Mouse (Mus musculus): ENCODE data around the gene Agxt2.

Agxt2 gene

DNA sequence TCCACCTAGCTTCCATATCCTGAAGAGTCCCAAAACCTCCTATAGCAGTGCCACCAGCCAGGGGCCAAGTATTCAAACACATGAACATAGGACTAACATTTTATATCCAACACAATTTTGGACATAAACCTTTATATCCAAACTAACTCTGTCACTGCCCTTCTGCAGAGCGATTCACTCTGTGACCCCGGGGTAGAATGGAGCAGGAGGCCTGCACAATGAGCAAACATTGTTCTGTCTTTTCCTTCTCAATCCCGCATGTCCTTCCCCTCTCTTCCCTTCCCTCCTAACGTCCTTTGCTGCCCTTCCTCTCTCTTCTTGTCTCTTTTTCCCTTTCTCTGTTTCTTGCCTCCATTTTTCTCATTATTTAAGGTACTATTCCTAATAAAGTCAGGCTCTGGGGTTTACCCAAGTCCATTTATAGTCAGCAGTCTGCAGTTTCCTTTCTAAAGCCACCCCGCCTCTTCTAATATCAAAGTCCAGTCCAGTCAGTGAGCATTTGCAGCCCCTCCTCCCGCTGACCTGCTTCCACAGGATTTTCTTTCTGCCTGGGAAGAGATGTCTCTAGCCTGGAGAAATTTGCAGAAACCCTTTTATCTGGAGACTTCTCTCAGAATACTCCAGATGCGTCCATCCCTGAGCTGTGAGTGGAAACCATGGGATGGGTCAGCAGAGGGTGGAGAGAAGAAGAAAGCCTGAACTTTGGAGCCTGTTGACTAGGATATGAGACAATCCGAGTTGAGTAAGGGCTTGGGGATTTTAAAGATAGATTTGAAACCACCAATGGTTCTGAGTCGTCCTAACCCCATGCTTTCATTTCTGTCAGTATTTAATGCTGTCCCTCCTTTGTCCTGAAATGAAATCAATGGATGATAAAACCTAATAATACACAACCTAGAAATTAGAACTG, at the start of gene Agxt2:
TSS of gene Agxt2 (plus strand) at position 494 of the 910 bp plus-strand sequence.
- in situ Hi-C loops (cut with MseI, MboI): no loop called here

DNA sequence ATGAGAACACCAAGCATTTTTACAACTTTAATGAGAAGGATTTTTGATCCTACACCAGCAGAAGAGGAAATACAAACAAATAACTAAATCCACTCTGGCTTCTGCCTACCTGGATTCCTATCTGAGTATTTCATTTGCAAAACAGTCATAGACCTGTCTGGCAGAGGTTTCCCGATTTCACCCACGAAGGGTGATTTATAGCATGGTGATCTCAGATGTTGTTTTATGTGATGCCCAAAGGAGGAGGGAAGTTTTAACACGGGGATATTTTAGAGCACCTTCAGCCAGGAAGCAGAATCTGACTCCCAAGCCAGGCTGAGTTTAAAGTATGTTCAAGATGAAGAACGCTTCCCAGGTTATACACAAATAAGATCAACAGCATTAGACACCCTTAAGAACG, 46.5 kb upstream of the Agxt2 start:
- in situ Hi-C loops (cut with MseI, MboI): loop anchor here in 1 of 2 experiments (25.0 kb wide), 1 partner anchor 850 kb away; no protein-coding TSS in a partner anchor

DNA sequence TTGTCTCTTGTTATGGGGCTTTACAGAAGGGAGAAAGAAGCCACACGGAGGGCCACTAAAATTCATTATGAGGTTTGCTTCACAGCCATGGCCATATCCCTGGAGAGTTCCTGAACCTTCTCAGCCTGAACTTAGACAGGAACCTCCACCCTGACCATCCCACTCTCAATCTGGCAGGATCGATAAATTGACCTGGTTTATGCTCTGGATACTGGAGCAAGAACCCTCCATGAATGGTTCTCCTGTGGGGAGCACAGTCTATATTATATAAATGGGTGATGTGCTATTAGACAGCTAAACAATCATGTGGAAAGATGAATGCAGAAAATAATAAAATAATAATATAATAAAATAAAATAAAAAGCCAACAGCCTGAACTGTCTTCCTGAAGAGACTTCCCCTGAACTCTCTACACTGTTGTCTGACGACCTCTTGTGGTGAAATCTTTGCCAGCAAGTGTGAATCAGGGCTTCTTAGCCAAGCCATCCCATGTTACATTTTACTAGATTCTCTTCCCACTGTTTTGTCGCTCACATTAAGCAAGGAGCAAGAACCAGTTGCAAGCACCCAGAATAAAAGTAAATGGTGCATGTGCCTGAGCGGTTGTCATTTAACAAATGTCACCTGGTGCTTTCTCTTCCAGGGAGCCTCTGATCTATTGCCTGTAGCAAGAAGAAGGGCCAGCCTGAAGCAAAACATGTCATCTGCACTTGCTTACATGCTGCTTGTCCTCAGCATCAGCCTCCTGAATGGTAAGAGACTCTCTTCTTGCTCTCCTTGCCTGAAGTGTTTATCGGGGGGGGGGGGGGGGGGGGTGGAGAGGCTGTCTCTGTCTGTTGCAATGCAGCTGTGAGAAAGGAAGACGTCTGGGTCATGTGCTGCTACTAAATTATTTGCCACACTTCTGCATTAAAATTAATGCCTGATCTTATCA, 44.5 kb upstream of the Agxt2 start:
- in situ Hi-C loops (cut with MseI, MboI): loop anchor here in 1 of 2 experiments (25.0 kb wide), 1 partner anchor 851 kb away; no protein-coding TSS in a partner anchor

DNA sequence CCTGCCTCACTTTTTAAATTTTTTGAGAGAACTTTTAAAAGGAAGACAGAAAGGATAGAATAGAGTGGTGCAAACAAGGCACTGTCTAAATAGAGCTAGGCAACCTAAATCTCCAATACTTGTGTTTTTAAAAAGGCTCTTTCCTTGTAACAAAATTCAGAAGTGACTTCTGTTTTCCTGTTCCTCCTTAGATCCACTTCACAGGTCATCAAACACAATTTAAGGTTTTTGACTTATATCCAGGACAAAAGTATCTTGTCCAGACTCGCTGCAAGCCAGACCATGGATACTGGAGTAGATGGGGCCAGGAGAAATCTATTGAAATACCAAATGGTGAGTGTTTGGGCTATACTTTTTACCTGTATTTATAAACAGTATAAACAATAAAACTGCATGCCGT, 33.3 kb upstream of the Agxt2 start, which contains the start of gene Gm21973:
TSS of gene Gm21973 (plus strand) at position 301 of the 400 bp plus-strand sequence.
- in situ Hi-C loops (cut with MseI, MboI): no loop called here

DNA sequence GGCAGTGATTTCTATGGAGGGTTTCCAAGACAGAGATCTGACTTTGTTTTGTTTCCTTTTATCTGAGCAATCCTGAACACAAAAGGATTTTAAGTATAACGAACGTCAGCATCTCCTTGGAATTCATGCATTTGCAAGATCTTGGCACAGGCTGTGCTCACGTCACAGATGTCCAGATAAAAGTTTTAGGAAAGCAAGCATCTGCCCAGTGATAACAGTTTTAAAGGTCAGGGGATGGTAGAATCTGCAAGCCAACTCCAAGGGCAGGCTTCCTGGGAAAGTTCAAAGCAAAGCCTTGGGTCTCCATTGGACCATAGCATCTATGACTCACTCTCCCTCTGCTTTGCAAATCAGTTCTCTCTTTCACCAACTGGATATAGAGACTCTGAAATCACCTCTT, 27.7 kb upstream of the Agxt2 start:
- in situ Hi-C loops (cut with MseI, MboI): no loop called here

DNA sequence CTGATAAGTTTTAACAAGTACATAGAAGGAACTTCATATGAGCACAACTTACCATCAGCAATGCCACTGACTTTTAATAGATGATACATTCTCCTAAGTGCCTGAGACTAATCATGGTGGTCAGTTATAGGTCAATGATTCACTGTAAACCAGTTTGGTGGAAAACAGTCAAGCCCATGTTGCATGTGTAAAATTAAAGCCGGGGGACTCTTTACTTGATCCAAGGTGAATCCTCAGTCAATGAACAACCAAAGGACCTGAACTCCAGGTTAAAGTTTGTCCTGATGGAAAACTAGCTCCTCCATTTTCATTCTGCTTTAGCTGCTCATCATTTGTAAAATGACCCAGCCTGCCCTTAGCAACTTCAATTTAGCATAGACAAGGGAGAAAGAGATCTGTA, 25.8 kb upstream of the Agxt2 start:
- in situ Hi-C loops (cut with MseI, MboI): no loop called here

DNA sequence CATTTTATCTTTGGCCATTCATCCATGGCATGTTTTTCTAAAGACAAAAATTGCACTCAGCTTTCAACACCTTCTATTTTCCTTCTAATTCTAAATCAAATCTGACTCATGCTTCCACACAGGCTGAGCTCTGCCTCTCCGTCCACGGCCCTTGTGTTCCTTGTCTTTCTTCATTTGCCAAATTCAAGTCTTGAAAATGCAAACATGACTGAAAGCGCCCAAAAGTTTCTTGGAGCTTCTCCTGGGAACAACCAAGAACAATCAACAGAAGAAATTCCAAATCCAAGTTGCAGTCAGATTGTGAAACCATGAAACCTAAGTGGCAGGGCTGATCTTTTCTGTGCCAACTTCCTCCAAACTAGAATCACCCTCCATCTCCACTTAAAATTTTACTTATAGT, 19.7 kb upstream of the Agxt2 start:
- in situ Hi-C loops (cut with MseI, MboI): no loop called here

DNA sequence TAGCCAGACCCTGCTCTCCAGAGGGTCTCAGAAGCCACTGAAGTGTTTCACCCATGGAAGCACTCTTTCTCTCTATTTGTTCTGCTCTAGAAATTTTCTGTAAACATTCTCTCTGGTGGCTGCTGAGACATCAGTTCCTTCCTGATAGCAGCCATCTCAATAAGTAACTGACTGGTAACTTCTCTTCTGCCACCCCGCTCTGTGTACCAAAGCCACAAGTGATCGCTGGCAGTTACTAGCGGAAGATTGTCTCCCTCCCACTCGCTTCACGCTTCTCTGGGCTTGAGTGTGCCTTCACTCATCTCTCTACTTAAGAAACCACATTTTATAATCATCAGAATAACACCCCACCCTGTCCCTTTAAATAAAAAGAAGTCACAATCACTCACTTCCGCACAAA, 11.3 kb upstream of the Agxt2 start:
- in situ Hi-C loops (cut with MseI, MboI): no loop called here

DNA sequence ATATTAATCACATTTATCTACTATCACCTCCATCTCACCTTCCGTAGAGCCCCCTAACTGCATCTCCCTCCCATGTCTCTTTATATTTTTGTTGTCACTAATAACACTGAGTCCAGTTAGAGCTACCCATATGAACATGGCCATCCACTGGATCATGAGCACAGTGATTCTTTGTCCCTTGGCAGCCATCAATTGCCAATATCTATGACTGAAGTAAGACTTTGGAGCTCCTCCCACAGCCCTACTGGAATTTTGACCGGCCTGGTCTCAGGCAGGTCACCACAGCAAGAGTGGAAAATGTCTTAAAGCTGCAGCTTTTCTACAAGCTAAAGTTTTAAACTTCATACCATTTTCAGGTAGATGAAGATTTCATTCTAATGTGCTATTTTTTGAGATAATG, 8.0 kb downstream of the Agxt2 start:
- in situ Hi-C loops (cut with MseI, MboI): no loop called here

DNA sequence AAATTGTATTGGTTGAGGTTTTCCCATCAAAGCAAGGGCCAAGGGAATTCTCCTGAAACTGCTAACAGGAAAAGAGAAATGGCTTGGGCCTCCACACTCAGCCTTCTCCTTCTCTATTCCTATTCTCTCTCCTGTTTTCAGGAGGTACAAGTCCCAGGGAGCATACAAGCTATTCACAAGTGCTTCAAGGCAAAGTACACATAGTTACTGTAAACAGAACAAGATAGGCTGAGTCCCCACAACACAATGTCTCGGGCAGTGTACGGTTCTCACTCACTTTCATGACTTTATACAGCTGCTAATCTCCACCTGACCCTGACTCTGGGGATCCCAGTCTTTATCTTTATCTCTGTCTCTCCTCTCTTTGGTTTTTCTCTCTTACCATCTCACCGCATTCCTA, 17.1 kb downstream of the Agxt2 start:
- in situ Hi-C loops (cut with MseI, MboI): no loop called here

DNA sequence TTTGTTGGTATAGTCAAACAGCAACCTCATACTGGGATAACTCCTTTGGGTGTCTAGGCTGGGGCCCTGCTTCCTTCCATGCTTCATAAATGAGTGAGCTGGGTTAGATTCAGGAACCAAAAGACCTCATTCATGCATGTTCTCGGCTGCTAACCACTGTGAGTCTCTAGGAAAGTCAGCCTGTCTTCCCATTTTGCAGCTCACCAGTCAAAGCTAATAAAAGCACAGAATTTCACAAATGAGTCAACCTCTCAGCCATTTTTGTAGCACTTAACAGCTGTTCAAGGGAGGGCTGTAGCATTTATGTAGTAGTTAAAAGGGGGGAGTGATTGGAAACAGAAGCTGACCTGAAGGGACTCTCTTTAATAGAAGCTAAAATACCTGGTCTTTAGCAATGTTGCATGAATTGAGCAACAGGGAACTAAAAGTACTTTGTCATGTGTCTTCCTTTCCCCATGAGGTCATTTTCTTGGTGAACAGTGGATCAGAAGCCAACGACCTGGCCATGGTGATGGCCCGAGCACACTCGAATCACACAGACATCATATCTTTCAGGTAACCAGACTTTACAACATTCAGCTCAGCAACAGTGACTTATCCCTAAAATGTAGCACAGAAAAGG, 20.1 kb downstream of the Agxt2 start:
- in situ Hi-C loops (cut with MseI, MboI): no loop called here

DNA sequence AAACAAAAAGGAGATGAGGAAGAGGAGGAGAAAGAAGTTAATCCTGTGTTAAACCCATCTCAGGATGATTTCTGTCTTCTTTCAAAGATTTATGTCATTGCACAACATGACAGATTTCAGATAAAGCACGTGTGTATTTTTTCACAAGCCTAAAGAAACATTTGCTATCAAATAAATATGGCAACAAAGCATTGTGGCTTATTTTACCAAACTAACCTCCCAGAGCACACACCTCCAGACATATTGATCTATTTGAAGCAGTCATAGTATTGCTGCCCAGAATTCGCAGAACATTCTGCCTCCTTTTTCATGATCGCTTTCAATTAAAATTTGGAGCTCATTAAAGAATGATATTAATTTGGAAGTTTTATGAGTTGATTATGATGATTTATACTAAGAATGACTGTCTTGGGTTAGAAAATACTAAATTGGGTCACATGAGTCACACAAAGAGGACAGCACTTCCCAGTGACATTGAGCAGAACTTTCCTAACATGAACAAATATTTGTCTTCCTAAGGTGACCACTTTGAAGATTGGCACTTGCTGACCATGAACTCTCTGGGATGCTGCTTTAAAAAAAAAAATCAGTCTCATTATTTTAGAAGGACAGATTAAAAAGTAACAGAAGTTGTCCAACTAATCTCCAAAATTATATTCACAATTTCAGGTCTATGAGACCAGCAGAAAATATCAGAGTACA, 21.6 kb downstream of the Agxt2 start:
- in situ Hi-C loops (cut with MseI, MboI): no loop called here

DNA sequence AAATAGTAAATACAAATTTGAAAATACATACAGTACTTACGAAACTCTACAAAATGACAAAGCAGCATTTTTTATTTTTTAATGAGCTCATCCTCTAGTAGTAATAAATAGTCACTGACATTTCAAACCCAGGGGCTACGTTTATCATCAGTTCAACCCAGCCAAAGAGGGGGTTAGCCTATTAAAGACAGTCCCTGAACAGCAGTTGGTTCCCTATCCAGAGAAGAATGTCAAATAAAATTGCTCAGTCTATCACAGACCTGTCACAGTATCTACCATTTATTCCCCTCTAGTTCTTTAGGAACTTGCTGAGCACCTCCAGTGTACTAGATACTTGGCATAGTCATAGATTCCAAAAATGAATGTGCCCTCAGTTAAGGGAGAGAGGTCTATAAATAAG, 28.9 kb downstream of the Agxt2 start:
- in situ Hi-C loops (cut with MseI, MboI): no loop called here

DNA sequence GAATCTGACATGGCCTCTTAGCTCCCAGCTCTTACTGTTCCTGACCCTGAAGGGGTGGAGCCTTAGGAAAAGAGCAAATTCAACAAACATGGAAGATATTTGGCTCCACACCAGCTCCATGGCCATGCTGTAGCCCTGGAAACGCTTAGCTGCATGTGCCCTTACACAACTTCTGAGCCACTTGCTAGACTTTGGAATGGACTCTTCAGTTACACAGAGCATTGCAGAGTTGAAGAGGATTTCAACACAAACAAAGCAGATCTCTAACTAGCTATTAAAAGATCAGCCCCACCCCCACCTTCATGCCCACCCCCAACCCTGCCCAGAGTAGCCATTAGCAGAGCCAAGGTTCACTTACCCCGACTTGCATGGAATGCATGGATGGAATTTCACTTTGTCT, 41.5 kb downstream of the Agxt2 start:
- in situ Hi-C loops (cut with MseI, MboI): no loop called here

DNA sequence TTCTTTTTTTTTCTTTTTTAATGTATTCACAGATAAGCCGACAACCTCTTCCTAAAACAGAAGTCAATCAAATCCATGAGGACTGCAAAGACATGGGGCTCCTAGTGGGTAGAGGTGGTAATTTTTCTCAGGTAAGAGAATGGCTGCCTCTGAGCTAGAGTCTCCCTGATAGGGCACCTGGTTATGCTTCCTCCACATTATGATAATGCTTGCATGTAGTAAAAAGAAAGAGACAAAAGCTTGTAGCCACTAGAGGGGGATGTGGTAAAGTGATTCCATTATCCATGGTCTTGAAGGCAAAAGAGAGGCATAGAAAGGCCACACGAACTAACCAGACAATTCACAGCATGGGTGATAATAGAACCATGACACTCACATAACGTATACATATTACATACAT, 42.1 kb downstream of the Agxt2 start:
- in situ Hi-C loops (cut with MseI, MboI): no loop called here

DNA sequence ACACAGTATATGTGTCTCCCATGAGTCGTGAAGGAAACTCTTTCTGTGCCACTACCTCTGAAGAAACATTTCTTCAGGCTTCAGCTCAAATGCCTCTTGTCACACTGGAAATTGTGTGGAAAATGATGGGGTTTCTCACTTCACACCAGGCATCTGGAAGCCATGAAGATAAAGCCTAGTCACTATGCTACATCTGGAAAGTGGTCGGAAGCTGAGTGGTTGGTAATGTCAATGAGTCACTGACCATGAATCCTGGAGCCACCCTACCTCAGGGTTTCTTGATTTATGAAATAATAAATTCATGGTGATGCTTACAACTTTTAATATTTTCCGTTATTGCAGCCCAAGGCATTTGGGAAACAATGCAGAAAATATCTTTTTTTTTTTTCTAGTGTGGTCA, 51.5 kb downstream of the Agxt2 start:
- in situ Hi-C loops (cut with MseI, MboI): no loop called here

DNA sequence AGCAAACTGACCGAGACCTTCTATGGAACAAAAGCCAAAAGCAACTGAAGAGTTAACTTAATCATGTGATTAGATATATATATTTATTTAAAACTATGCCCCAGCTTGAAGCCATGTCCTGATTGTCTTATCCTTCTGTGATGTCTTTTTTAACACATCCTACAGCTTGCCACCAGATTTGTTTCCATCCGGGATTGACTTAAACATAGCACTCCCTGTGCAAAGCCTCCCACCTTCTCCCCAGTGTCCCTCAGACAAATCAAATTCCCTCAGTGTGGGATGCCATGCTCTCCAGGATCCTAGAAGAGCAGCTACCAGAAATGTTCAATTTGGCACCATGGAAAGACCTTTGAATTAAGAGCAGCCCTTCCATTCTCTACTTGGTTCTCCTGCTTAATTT, 52.5 kb downstream of the Agxt2 start:
- in situ Hi-C loops (cut with MseI, MboI): no loop called here

DNA sequence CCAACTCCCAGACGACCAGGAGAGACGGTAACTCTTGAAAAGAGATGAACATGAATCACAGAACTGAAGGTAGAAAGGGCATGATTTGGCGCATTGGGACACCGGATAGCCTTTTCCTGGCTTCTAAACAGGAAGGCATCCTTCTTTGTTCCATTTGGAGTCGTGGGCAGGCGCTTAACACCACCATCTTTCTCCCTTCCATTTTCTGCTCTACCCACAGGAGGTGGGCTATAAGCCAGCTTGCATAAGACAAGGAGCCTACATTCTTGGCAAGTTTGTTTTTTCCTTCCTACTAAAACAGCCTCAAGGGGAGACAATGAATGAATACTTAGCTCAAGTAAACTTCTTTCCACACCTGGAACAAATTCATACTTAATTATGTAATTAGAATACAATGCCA, 55.3 kb downstream of the Agxt2 start:
- in situ Hi-C loops (cut with MseI, MboI): no loop called here

DNA sequence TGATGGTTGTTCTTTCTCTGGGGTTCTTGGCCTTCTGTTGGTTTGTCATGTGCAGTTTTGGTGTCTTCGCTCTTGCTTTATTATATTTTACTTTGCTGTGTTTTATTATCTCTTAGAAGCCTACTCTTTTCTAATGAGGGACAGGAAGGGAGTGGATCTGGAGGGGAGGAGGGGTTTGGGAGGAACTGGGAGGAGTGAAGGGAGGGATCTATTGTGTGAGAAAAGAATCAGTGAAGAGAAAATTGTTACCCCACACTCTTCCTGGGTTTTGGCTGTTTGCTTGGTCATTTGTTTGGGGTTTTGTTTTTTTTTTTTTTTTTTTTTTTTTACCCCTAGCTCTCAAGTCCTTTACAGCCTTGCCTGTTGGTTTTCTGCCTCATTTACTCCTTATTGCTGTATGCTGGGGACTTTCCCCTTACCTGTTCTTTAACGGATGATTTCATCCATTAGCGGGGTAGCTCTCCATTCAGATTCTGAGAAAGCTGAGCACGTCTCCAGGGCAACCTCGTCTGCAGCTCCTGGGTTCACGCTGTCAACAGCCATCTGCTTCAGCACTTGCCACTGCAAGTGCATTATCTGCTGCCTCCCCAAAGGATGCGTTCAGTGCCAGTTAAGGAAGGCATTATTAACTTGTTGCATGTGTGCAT, 62.9 kb downstream of the Agxt2 start:
- in situ Hi-C loops (cut with MseI, MboI): no loop called here

DNA sequence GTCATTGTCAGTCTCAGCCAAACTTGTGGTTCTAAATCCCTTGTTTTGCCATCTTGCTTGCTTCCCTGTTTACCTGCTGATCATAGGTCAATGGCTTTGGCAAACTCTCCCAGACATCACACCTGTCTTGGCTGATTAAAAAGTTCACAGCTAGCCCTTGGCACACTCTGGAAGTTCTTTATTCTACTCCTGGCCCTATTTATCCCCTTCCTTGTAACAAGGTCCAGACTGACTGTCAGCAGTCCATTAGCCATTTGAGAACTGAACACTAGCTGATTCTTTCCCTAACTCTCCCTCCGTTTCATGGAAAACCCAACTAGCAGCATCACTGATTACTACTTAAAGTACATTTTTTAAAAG, 63.4 kb downstream of the Agxt2 start:
- in situ Hi-C loops (cut with MseI, MboI): no loop called here

DNA sequence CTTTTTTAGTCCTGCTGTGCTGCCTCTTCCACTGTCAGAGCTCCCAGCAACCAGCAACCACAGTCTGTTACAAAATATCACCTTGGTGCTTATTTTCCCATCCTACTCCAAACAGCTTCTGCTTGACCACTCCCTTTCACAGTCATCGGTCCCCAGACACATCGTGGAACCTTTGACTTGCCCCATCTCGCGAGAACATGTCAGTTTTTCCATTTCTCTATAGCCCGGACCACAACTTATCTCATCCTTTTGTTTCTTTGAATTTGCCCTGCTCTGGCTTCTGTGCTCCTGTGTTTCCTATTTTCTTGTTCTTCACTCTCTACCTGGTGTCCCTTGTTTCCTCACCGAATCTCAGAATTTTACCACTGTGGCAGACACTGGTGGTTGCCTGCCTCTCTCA, 67.8 kb downstream of the Agxt2 start:
- in situ Hi-C loops (cut with MseI, MboI): no loop called here

Data from mouse trophoblast stem cell (cell line).